22 mouse cellular contexts compared by ENCODE assay signal in the genomic region with DNA sequence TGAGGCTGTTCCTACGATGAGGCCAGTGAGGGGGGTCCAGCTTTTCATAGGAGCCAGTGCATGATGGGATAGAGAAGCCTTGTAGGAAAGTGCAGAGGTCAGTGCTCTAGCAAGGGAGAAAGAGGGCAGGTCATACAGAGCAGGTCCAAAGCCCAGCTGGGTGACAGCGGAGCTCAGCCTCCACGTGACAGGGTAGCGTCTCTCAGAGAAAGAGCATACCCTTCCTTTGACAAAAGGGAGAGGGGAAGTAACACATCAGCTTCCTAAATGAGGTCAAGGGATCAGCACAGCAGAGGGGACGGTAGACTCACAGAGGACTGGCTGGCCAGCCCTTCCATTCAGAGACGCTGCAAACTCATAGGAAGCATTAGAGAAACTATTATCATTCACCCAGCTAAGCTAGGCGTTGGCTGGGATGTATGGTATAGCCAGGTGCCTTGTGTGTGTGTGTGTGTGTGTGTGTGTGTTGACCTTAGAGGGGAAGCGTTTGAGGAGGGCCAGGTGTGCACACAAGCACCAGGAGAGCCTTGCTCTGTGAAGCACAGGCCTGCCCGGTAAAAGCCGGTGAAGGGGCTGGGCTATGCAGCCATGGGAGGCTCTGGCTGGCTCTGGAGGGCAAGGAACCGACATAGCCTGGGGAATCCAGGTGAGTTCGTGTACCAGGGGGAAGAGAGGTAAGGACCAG. TPM values are rescaled to one million over a fixed set of nuclear protein-coding genes. Genes with fewer than 3 reads are reported as not detected.
DNase-seq lines count a peak whose midpoint lies in the region; ATAC-seq and TF ChIP-seq lines count a peak whose summit lies in the region.
"Had no signal": no experiment of that assay in that cellular context is flagged by ENCODE, and none has a peak within 500 bp of the region (broad histone marks: within the 10 kb centered on the region; RNA-seq: fewer than 3 reads in every experiment).

No protein-coding gene starts in this region.

- H3K27me3 ChIP-seq in hindbrain, embryonic 11.5 days (ENCODE audit: control insufficient read depth, insufficient read depth, low read length): peaks cover 4% of the 10 kb centered on the region; the same call in 1 of the 2 replicates
- no peaks in the 10 kb centered on the region for H3K27me3 ChIP-seq in hindbrain, postnatal 0 days (ENCODE audit: insufficient read depth, low read length)
- peaks cover 12% of the 10 kb centered on the region for H3K27me3 ChIP-seq in intestine, embryonic 16.5 days (replicated peaks; ENCODE audit: control insufficient read depth, insufficient read depth, low read length)
- H3K27me3 ChIP-seq in thymus, adult 2 months (ENCODE audit: control insufficient read depth, insufficient read depth, low read length): no peaks in the 10 kb centered on the region
- H3K27me3 ChIP-seq in forebrain, embryonic 16.5 days (replicated peaks; ENCODE audit: control insufficient read depth, insufficient read depth, low read length): no peaks in the 10 kb centered on the region; the same call in 1 of the 2 replicates

- ATAC-seq in hindbrain, embryonic 11.5 days (ENCODE audit: low FRiP score): no peak
- no peak for ATAC-seq in hindbrain, postnatal 0 days
- ATAC-seq in intestine, embryonic 16.5 days: peak; percentile 45; the same call in 1 of the 2 replicates
- ATAC-seq in forebrain, embryonic 16.5 days: no peak
- ATAC-seq: forebrain, embryonic 14.5 days had no signal

- no peaks in the 10 kb centered on the region for H3K36me3 ChIP-seq in hindbrain, embryonic 11.5 days (ENCODE audit: control insufficient read depth, insufficient read depth, low read length)
- H3K36me3 ChIP-seq in hindbrain, postnatal 0 days (ENCODE audit: insufficient read depth, low read length): no peaks in the 10 kb centered on the region
- H3K36me3 ChIP-seq in intestine, embryonic 16.5 days (ENCODE audit: control insufficient read depth, insufficient read depth, low read length): no peaks in the 10 kb centered on the region
- H3K36me3 ChIP-seq in thymus, adult 2 months (ENCODE audit: control insufficient read depth, insufficient read depth, low read length): no peaks in the 10 kb centered on the region
- no peaks in the 10 kb centered on the region for H3K36me3 ChIP-seq in forebrain, embryonic 16.5 days (ENCODE audit: control insufficient read depth, insufficient read depth)
- H3K36me3 ChIP-seq: embryonic facial prominence, embryonic 15.5 days had no signal

- no peak for TF ChIP-seq CTCF in hindbrain, postnatal 0 days (IDR thresholded peaks at IDR 0.05; ENCODE audit: low read depth)
- no peak for TF ChIP-seq CTCF in thymus, adult 2 months (IDR thresholded peaks at IDR 0.05; ENCODE audit: borderline replicate concordance, control insufficient read depth, extremely low read depth, insufficient read depth, low read length, poor library complexity)

- H3K9me3 ChIP-seq in hindbrain, embryonic 11.5 days (ENCODE audit: control insufficient read depth, low read length): no peaks in the 10 kb centered on the region
- H3K9me3 ChIP-seq in hindbrain, postnatal 0 days (ENCODE audit: low read length): no peaks in the 10 kb centered on the region
- H3K9me3 ChIP-seq in intestine, embryonic 16.5 days (ENCODE audit: control insufficient read depth, low read length): no peaks in the 10 kb centered on the region
- no peaks in the 10 kb centered on the region for H3K9me3 ChIP-seq in forebrain, embryonic 16.5 days (ENCODE audit: control insufficient read depth, low read length)
- H3K9me3 ChIP-seq: embryonic facial prominence, embryonic 15.5 days had no signal

- WGBS in hindbrain, embryonic 11.5 days: 54% methylated on average over 12 of the region's 12 CpGs
- 56% methylated on average over 12 of the region's 12 CpGs for WGBS in hindbrain, postnatal 0 days
- 52% methylated on average over 12 of the region's 12 CpGs for WGBS in intestine, embryonic 16.5 days
- 24% methylated on average over 12 of the region's 12 CpGs for WGBS in thymus, adult 2 months
- 65% methylated on average over 12 of the region's 12 CpGs for WGBS in forebrain, embryonic 16.5 days

- no peak overlapping the region for H3K4me3 ChIP-seq in hindbrain, embryonic 11.5 days (ENCODE audit: low read depth, low read length)
- H3K4me3 ChIP-seq in hindbrain, postnatal 0 days (ENCODE audit: low read length): no peak overlapping the region
- no peak overlapping the region for H3K4me3 ChIP-seq in intestine, embryonic 16.5 days (ENCODE audit: low read length)
- peak overlapping the region; percentile 50 for H3K4me3 ChIP-seq in thymus, adult 2 months (ENCODE audit: control insufficient read depth, insufficient read depth, low read length)
- H3K4me3 ChIP-seq in forebrain, embryonic 16.5 days (replicated peaks; ENCODE audit: low read length): no peak overlapping the region
- H3K4me3 ChIP-seq: embryonic facial prominence, embryonic 15.5 days; layer of hippocampus, adult 2 months had no signal

- H3K4me1 ChIP-seq in hindbrain, embryonic 11.5 days (replicated peaks; ENCODE audit: control insufficient read depth, insufficient read depth, low read length): 0 out of 2 replicates have a peak, but pooled peaks cover 2% of the 10 kb centered on the region
- H3K4me1 ChIP-seq in hindbrain, postnatal 0 days (ENCODE audit: insufficient read depth, low read length): no peaks in the 10 kb centered on the region
- H3K4me1 ChIP-seq in intestine, embryonic 16.5 days (ENCODE audit: control insufficient read depth, insufficient read depth, low read length): peaks cover 7% of the 10 kb centered on the region
- peaks cover 60% of the 10 kb centered on the region for H3K4me1 ChIP-seq in thymus, adult 2 months (replicated peaks; ENCODE audit: control insufficient read depth, insufficient read depth, low read length)
- H3K4me1 ChIP-seq in forebrain, embryonic 16.5 days (replicated peaks; ENCODE audit: control insufficient read depth, insufficient read depth, low read length): no peaks in the 10 kb centered on the region

- no peak for DNase-seq in hindbrain, embryonic 11.5 days (ENCODE audit: low spot score)
- DNase-seq in hindbrain, postnatal 0 days (ENCODE audit: low spot score): no peak
- DNase-seq in thymus, adult 2 months: peak; percentile 55
- DNase-seq in thymus, postnatal 4 days: peak; percentile 61
- DNase-seq in left cerebral cortex, adult 8-10 months (ENCODE audit: low spot score in 2 of 2): no peak
- DNase-seq: adrenal gland, postnatal 25 days; cerebellum, adult 9-10 months; heart, adult 11 months; kidney, adult 8-10 months; kidney, postnatal 14 days; lung, adult 18-20 months; lung, postnatal 10 days had no signal

- H3K27ac ChIP-seq in hindbrain, embryonic 11.5 days (ENCODE audit: low read depth, low read length): no peak overlapping the region
- no peak overlapping the region for H3K27ac ChIP-seq in hindbrain, postnatal 0 days
- no peak overlapping the region for H3K27ac ChIP-seq in intestine, embryonic 16.5 days (ENCODE audit: low read length)
- peak overlapping the region; percentile 88 for H3K27ac ChIP-seq in thymus, adult 2 months (ENCODE audit: control insufficient read depth, insufficient read depth, low read length)
- no peak overlapping the region for H3K27ac ChIP-seq in forebrain, embryonic 16.5 days (ENCODE audit: low read length)
- H3K27ac ChIP-seq: embryonic facial prominence, embryonic 15.5 days; layer of hippocampus, adult 2 months had no signal

- H3K9ac ChIP-seq in hindbrain, embryonic 11.5 days (ENCODE audit: low read depth, low read length): peak overlapping the region; percentile 11; the same call in 1 of the 2 replicates
- H3K9ac ChIP-seq in hindbrain, postnatal 0 days (replicated peaks; ENCODE audit: low read length): no peak overlapping the region
- no peak overlapping the region for H3K9ac ChIP-seq in intestine, embryonic 16.5 days (ENCODE audit: low read depth, low read length)
- H3K9ac ChIP-seq in forebrain, embryonic 16.5 days (replicated peaks; ENCODE audit: low read depth, low read length): no peak overlapping the region
- H3K9ac ChIP-seq: embryonic facial prominence, embryonic 15.5 days had no signal

- no peak for TF ChIP-seq POLR2A in thymus, adult 2 months (IDR thresholded peaks at IDR 0.05; ENCODE audit: control insufficient read depth, extremely low read depth, insufficient read depth, low read length, poor library complexity)

- H3K4me2 ChIP-seq in hindbrain, embryonic 11.5 days (replicated peaks; ENCODE audit: low read depth, low read length): no peak overlapping the region
- no peak overlapping the region for H3K4me2 ChIP-seq in hindbrain, postnatal 0 days (ENCODE audit: low read depth, low read length)
- no peak overlapping the region for H3K4me2 ChIP-seq in intestine, embryonic 16.5 days (ENCODE audit: low read depth, low read length)
- H3K4me2 ChIP-seq in forebrain, embryonic 16.5 days (ENCODE audit: low read length): no peak overlapping the region
- H3K4me2 ChIP-seq: embryonic facial prominence, embryonic 15.5 days; heart, embryonic 11.5 days; midbrain, embryonic 11.5 days had no signal

RNA-seq across cellular contexts. Expression of gene Kcnh3, which starts 9.8 kb away (rescaled TPM):
- 0.12 and 0.14 TPM in 2 replicates for polyA plus RNA-seq in hindbrain, embryonic 11.5 days (2014; fragmentation: Nextera tagmentation; extraction: Ambion mirVana)
- 1.8 and 3.6 TPM in 2 replicates for total RNA-seq in hindbrain, postnatal 0 days (2014; rRNA removed)
- polyA plus RNA-seq in hindbrain, postnatal 0 days (2015; fragmentation: Nextera tagmentation; extraction: Ambion mirVana): 0.91 and 1.2 TPM in 2 replicates
- 0.39 and 0.56 TPM in 2 replicates for polyA plus RNA-seq in intestine, embryonic 16.5 days (2015; fragmentation: Nextera tagmentation; extraction: Ambion mirVana)
- polyA plus RNA-seq in thymus, adult 2 months (2012; rRNA removed): 83.5 and 85.5 TPM in 2 replicates
- total RNA-seq in left cerebral cortex, adult 8-10 months (2022): 100 to 1,000 TPM; 141 to 172 (median 154) TPM
- polyA plus RNA-seq in forebrain, embryonic 16.5 days (2015; fragmentation: Nextera tagmentation; extraction: Ambion mirVana): 4.5 and 5.6 TPM in 2 replicates
- total RNA-seq: gastrocnemius, adult 8-10 months; hematopoietic stem cell, adult 5-6 weeks; monocyte, adult 5-6 weeks had no signal
- polyA plus RNA-seq: heart, embryonic 11.5 days had no signal

RNA-seq across cellular contexts. Expression of gene Mcrs1, which starts 17.3 kb away (rescaled TPM):
- polyA plus RNA-seq in hindbrain, embryonic 11.5 days (2014; fragmentation: Nextera tagmentation; extraction: Ambion mirVana): 184 and 193 TPM in 2 replicates
- 228 and 229 TPM in 2 replicates for total RNA-seq in hindbrain, postnatal 0 days (2014; rRNA removed)
- 199 and 206 TPM in 2 replicates for polyA plus RNA-seq in hindbrain, postnatal 0 days (2015; fragmentation: Nextera tagmentation; extraction: Ambion mirVana)
- polyA plus RNA-seq in intestine, embryonic 16.5 days (2015; fragmentation: Nextera tagmentation; extraction: Ambion mirVana): 124 and 128 TPM in 2 replicates
- 131 and 133 TPM in 2 replicates for polyA plus RNA-seq in thymus, adult 2 months (2012; rRNA removed)
- 10 to 100 TPM; 86.7 to 96.0 (median 87.8) TPM for total RNA-seq in left cerebral cortex, adult 8-10 months (2022)
- 207 and 220 TPM in 2 replicates for polyA plus RNA-seq in forebrain, embryonic 16.5 days (2015; fragmentation: Nextera tagmentation; extraction: Ambion mirVana)

Comparison
In these comparisons a context has a peak if more than half of its experiments do, and no peak if none do; other contexts are left out.
1. DNase-seq: peak in thymus, adult 2 months (single experiment) and thymus, postnatal 4 days (single experiment); none in hindbrain, embryonic 11.5 days (single experiment), hindbrain, postnatal 0 days (single experiment) and left cerebral cortex, adult 8-10 months (0 of 2).
2. RNA of gene Kcnh3, which starts 9.8 kb away (polyA plus RNA-seq): 83.5 to 85.5 TPM in thymus, adult 2 months; 4.5 to 5.6 TPM in forebrain, embryonic 16.5 days, 0.91 to 1.2 TPM in hindbrain, postnatal 0 days, 0.39 to 0.56 TPM in intestine, embryonic 16.5 days and 0.12 to 0.14 TPM in hindbrain, embryonic 11.5 days; every median in the first group is over 10 times any median in the second.